In the genomic region with DNA sequence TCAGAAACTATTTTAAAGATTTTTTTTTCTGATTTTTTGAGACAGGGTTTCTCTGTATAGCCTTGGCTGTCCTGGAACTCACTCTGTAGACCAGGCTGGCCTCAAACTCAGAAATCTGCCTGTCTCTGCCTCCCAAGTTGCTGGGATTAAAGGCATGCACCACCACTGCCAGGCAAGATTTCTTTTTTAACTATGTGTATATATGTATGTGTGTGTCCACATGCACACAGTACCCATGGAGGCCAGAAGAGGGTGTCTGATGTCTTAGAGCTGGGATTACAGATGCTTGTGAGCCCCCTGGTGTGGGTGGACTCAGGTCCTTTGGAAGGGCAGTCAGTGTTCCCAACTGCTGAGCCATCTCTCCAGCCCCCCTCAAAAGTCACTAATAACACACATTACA, we compare ENCODE assay signal across 16 mouse cellular contexts.
"Had no signal": no experiment of that assay in that cellular context is flagged by ENCODE, and none has a peak within 500 bp of the region (broad histone marks: within the 10 kb centered on the region; RNA-seq: fewer than 3 reads in every experiment).

No protein-coding gene starts in this region.

- H3K4me1 ChIP-seq: neural tube, embryonic 13.5 days; stomach, embryonic 15.5 days had no signal

- H3K4me3 ChIP-seq: midbrain, embryonic 10.5 days; midbrain, embryonic 12.5 days; myocyte; neural tube, embryonic 13.5 days; neural tube, embryonic 15.5 days; stomach, embryonic 15.5 days had no signal

- H3K27me3 ChIP-seq: midbrain, embryonic 12.5 days; neural tube, embryonic 13.5 days; neural tube, embryonic 15.5 days; stomach, embryonic 15.5 days had no signal

- DNase-seq: lung, adult 18-20 months; lung, embryonic 14.5 days; lung, postnatal 10 days; lung, postnatal 4 days; midbrain, embryonic 14.5 days; right cerebral cortex, adult 18-20 months; thymus, adult 2 months; thymus, postnatal 25 days; thymus, postnatal 4 days had no signal

- H3K9me3 ChIP-seq: midbrain, embryonic 10.5 days; midbrain, embryonic 12.5 days; neural tube, embryonic 13.5 days; neural tube, embryonic 15.5 days; stomach, embryonic 15.5 days had no signal

- H3K36me3 ChIP-seq: midbrain, embryonic 10.5 days; midbrain, embryonic 12.5 days; neural tube, embryonic 13.5 days; neural tube, embryonic 15.5 days; stomach, embryonic 15.5 days had no signal

- H3K27ac ChIP-seq: midbrain, embryonic 10.5 days; midbrain, embryonic 12.5 days; neural tube, embryonic 13.5 days; neural tube, embryonic 15.5 days; stomach, embryonic 15.5 days; stomach, postnatal 0 days had no signal
